Mouse (Mus musculus) forebrain, embryonic 11.5 days (tissue): ENCODE results near the gene Megf11. TPM values are rescaled to one million over a fixed set of nuclear protein-coding genes. Genes with fewer than 3 reads are reported as not detected.

ENCODE experiments used
- ATAC-seq: fragments of 200-750 bp; cut with Nextera tagmentation; replicated peaks from 2 replicates; pipeline ENCODE4 v1.8.0; 2017; ENCODE audit warnings: moderate TSS enrichment; ENCODE audit not compliant: low FRiP score
- DNase-seq: peaks from one replicate; pipeline ENCODE4 v3.0.0-alpha.2; 2017; ENCODE audit warnings: low spot score
- H3K27ac ChIP-seq: fragments of 300-500 bp; sonication (generic); 2 replicates; pipeline ENCODE4 v1.5.1; 2014; ENCODE audit warnings: low read depth, low read length
- H3K27me3 ChIP-seq: fragments of 300-500 bp; sonication (generic); 2 replicates; pipeline ENCODE4 v1.6.1; 2014; ENCODE audit warnings: mild to moderate bottlenecking, low read length, mixed read lengths; ENCODE audit not compliant: control insufficient read depth, insufficient read depth
- H3K36me3 ChIP-seq: fragments of 300-500 bp; sonication (generic); 2 replicates; pipeline ENCODE4 v1.6.1; 2014; ENCODE audit warnings: mild to moderate bottlenecking, low read length, moderate library complexity, mixed read lengths; ENCODE audit not compliant: control insufficient read depth, insufficient read depth
- H3K4me1 ChIP-seq: fragments of 300-500 bp; sonication (generic); replicated peaks from 2 replicates; pipeline ENCODE4 v1.6.1; 2014; ENCODE audit warnings: low read length, mixed read lengths; ENCODE audit not compliant: control insufficient read depth, insufficient read depth
- H3K4me2 ChIP-seq: fragments of 300-500 bp; sonication (generic); 2 replicates; pipeline ENCODE4 v1.6.1; 2014; ENCODE audit warnings: low read depth, mild to moderate bottlenecking, low read length, moderate library complexity, mixed read lengths; ENCODE audit not compliant: severe bottlenecking
- H3K4me3 ChIP-seq: fragments of 300-500 bp; sonication (generic); 2 replicates; pipeline ENCODE4 v1.5.1; 2014; ENCODE audit warnings: low read depth, low read length
- H3K9ac ChIP-seq: fragments of 300-500 bp; sonication (generic); 2 replicates; pipeline ENCODE4 v1.6.1; 2014; ENCODE audit warnings: low read length
- H3K9me3 ChIP-seq: fragments of 300-500 bp; sonication (generic); 2 replicates; pipeline ENCODE4 v1.6.1; 2016; ENCODE audit warnings: low read length, mixed read lengths; ENCODE audit not compliant: control insufficient read depth
- WGBS: fragments of 180-500 bp; shearing (Covaris S2); extraction: QIAGEN DNeasy Blood & Tissue Kit; methylation state at CpG from one replicate; pipeline ENCODE4 v1.1.7; 2014; 5-methylcytosine and 5-hydroxymethylcytosine counted together
- polyA plus RNA-seq: library from polyadenylated mRNA; unstranded; fragments of >200 nt; fragmentation: Nextera tagmentation; extraction: Ambion mirVana; gene quantifications from 2 replicates; pipeline ENCODE4 v1.2.1, GENCODE M21; 2014

Gene Megf11
- polyA plus RNA-seq, 1 experiment from 2014 or later: 3.3 TPM

- no peak overlapping the region for H3K4me2 ChIP-seq
- no peak overlapping the region for H3K27ac ChIP-seq
- H3K4me3 ChIP-seq: no peak overlapping the region
- no peaks in the 10 kb centered on the region for H3K36me3 ChIP-seq
- H3K27me3 ChIP-seq: no peaks in the 10 kb centered on the region
- H3K4me1 ChIP-seq: no peaks in the 10 kb centered on the region
- H3K9me3 ChIP-seq: no peaks in the 10 kb centered on the region
- DNase-seq: no peak
- no peak overlapping the region for H3K9ac ChIP-seq
- 50% methylated on average over 7 of the region's 7 CpGs for WGBS
- ATAC-seq: no peak
Observed at GRCm38 (mm10) chr9:64543125-64543524, 157.7 kb downstream of the Megf11 start.

- WGBS: 57% methylated on average over 7 of the region's 7 CpGs
- Histone ChIP-seq H3K27me3 (no peaks in the 10 kb centered on the region), H3K9ac (no peak overlapping the region), H3K36me3 (no peaks in the 10 kb centered on the region), H3K27ac (no peak overlapping the region), H3K4me1 (no peaks in the 10 kb centered on the region), H3K4me3 (no peak overlapping the region), H3K4me2 (no peak overlapping the region), H3K9me3 (no peaks in the 10 kb centered on the region)
- ATAC-seq: no peak
- DNase-seq: no peak
Observed at GRCm38 (mm10) chr9:64546344-64546991, 161.0 kb downstream of the Megf11 start.

GRCm38 (mm10) chr9:64548332-64548731 lies 162.9 kb downstream of the Megf11 start:
- Histone ChIP-seq H3K4me3 (no peak overlapping the region), H3K27me3 (no peaks in the 10 kb centered on the region), H3K9ac (no peak overlapping the region), H3K4me2 (no peak overlapping the region), H3K27ac (no peak overlapping the region), H3K36me3 (no peaks in the 10 kb centered on the region), H3K4me1 (0 out of 2 replicates have a peak, but pooled peaks cover 2% of the 10 kb centered on the region), H3K9me3 (no peaks in the 10 kb centered on the region)
- no peak for ATAC-seq
- DNase-seq: no peak
- WGBS: 88% methylated on average over 6 of the region's 6 CpGs

- H3K27me3 ChIP-seq: no peaks in the 10 kb centered on the region
- no peak overlapping the region for H3K9ac ChIP-seq
- H3K4me1 ChIP-seq: 0 out of 2 replicates have a peak, but pooled peaks cover 2% of the 10 kb centered on the region
- 81% methylated on average over 1 of the region's 1 CpGs for WGBS
- DNase-seq (no peak), ATAC-seq (no peak)
- H3K27ac ChIP-seq: no peak overlapping the region
- no peaks in the 10 kb centered on the region for H3K36me3 ChIP-seq
- H3K4me3 ChIP-seq: no peak overlapping the region
- H3K4me2 ChIP-seq: no peak overlapping the region
- H3K9me3 ChIP-seq: no peaks in the 10 kb centered on the region
Observed at GRCm38 (mm10) chr9:64551307-64551706, 165.9 kb downstream of the Megf11 start.

GRCm38 (mm10) chr9:64552046-64552445 lies 166.6 kb downstream of the Megf11 start:
- H3K9ac ChIP-seq: no peak overlapping the region
- no peak for DNase-seq
- H3K36me3 ChIP-seq: no peaks in the 10 kb centered on the region
- ATAC-seq: no peak
- H3K27me3 ChIP-seq: no peaks in the 10 kb centered on the region
- WGBS: 74% methylated on average over 4 of the region's 4 CpGs
- H3K9me3 ChIP-seq: no peaks in the 10 kb centered on the region
- 0 out of 2 replicates have a peak, but pooled peaks cover 2% of the 10 kb centered on the region for H3K4me1 ChIP-seq
- no peak overlapping the region for H3K27ac ChIP-seq
- H3K4me3 ChIP-seq: no peak overlapping the region
- H3K4me2 ChIP-seq: no peak overlapping the region

GRCm38 (mm10) chr9:64553441-64553840 lies 168.0 kb downstream of the Megf11 start:
- Histone ChIP-seq H3K9me3 (no peaks in the 10 kb centered on the region), H3K27ac (no peak overlapping the region), H3K36me3 (no peaks in the 10 kb centered on the region), H3K4me1 (0 out of 2 replicates have a peak, but pooled peaks cover 2% of the 10 kb centered on the region), H3K27me3 (no peaks in the 10 kb centered on the region), H3K4me2 (no peak overlapping the region), H3K9ac (no peak overlapping the region), H3K4me3 (no peak overlapping the region)
- 68% methylated on average over 4 of the region's 4 CpGs for WGBS
- ATAC-seq: no peak
- DNase-seq: no peak

- WGBS: 58% methylated on average over 7 of the region's 7 CpGs
Observed at GRCm38 (mm10) chr9:64555620-64556019, 170.2 kb downstream of the Megf11 start.

GRCm38 (mm10) chr9:64557110-64557745 lies 171.8 kb downstream of the Megf11 start:
- Histone ChIP-seq H3K4me1 (no peaks in the 10 kb centered on the region), H3K4me3 (no peak overlapping the region), H3K27me3 (no peaks in the 10 kb centered on the region), H3K9me3 (no peaks in the 10 kb centered on the region), H3K9ac (no peak overlapping the region), H3K27ac (no peak overlapping the region), H3K4me2 (no peak overlapping the region), H3K36me3 (no peaks in the 10 kb centered on the region)
- no peak for ATAC-seq
- 87% methylated on average over 11 of the region's 11 CpGs for whole genome bisulfite sequencing
- DNase-seq: no peak

More at GRCm38 (mm10) chr9:64555620-64556019, 170.2 kb downstream of the Megf11 start:
- Histone ChIP-seq H3K27ac (no peak overlapping the region), H3K9ac (no peak overlapping the region), H3K27me3 (no peaks in the 10 kb centered on the region), H3K36me3 (no peaks in the 10 kb centered on the region), H3K4me2 (no peak overlapping the region), H3K4me1 (0 out of 2 replicates have a peak, but pooled peaks cover 2% of the 10 kb centered on the region), H3K4me3 (no peak overlapping the region), H3K9me3 (no peaks in the 10 kb centered on the region)
- DNase-seq (no peak), ATAC-seq (no peak)
